Mouse (Mus musculus): ENCODE data around the gene Zfhx3. TPM values are rescaled to one million over a fixed set of nuclear protein-coding genes. Genes with fewer than 3 reads are reported as not detected.

The Zfhx3 gene
- polyA plus RNA-seq, 1 experiment from 2014 or later: 68.4 TPM

- Histone ChIP-seq H3K4me3 (replicated peaks; ENCODE audit: low read depth, low read length) (no peak overlapping the region; the same call in 1 of the 2 replicates), H3K4me2 (ENCODE audit: low read length) (peak overlapping the region; percentile 53), H3K36me3 (ENCODE audit: control insufficient read depth, insufficient read depth, low read length) (no peaks in the 10 kb centered on the region), H3K9me3 (ENCODE audit: control insufficient read depth, low read length) (no peaks in the 10 kb centered on the region), H3K27ac (replicated peaks; ENCODE audit: low read depth, low read length) (peak overlapping the region; percentile 77), H3K9ac (replicated peaks; ENCODE audit: low read length) (peak overlapping the region; percentile 26; the same call in 1 of the 2 replicates), H3K27me3 (ENCODE audit: control insufficient read depth, insufficient read depth, low read length) (peaks cover 11% of the 10 kb centered on the region; the same call in 1 of the 2 replicates), H3K4me1 (ENCODE audit: control insufficient read depth, insufficient read depth, low read length) (peaks cover 29% of the 10 kb centered on the region)
- DNase-seq (peak; percentile 75), ATAC-seq (ENCODE audit: low FRiP score, low TSS enrichment) (no peak)
- WGBS: 26% methylated on average over 14 of the region's 14 CpGs
These were observed 748.4 kb downstream of the Zfhx3 start for GRCm38 (mm10) chr8:108690576-108691455.

DNA sequence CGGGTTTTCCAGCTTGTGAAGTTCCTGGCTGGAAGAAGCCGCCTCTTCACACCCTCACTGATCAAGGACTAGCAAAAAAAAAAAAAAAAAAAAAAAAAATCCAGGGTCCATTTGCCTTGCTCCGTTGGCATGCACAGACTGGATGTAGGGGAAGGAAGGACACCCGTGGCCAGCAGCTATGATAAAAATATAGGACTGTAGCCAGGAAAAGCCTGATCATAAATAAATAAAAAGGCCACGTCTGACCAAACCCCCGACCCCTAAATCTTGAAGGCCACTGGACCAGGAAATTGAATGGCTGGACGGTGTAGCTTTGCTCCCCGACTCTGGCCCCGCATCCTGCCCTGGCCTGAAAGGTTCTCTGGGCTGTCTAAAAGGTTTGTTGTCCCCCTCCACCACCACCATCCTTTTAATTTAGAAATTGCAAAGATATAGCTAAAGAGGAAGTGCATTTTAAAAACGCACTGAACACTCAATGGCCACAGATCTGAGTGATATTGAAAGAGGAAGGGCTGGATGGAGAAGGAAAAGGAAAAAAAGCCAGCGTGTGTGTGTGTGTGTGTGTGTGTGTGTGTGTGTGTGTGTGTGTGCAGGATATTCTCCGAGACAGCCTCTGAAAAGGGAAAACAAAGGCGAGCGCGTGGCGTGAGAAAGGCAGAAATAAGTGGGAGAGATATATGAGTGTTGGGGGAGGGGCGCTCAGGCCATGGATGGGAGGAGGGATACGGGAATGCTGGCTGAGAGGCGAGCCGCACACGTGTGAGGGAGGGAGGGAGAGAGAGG is 749.2 kb downstream of the Zfhx3 start:
- peak; percentile 55; the same call in 1 of the 2 replicates for ATAC-seq (ENCODE audit: low FRiP score, low TSS enrichment)
- peak; percentile 88 for DNase-seq
- H3K36me3 ChIP-seq (ENCODE audit: control insufficient read depth, insufficient read depth, low read length): no peaks in the 10 kb centered on the region
- peak overlapping the region; percentile 53 for H3K4me2 ChIP-seq (ENCODE audit: low read length)
- H3K9me3 ChIP-seq (ENCODE audit: control insufficient read depth, low read length): no peaks in the 10 kb centered on the region
- H3K4me1 ChIP-seq (ENCODE audit: control insufficient read depth, insufficient read depth, low read length): peaks cover 38% of the 10 kb centered on the region
- peaks cover 19% of the 10 kb centered on the region for H3K27me3 ChIP-seq (ENCODE audit: control insufficient read depth, insufficient read depth, low read length)
- H3K9ac ChIP-seq (replicated peaks; ENCODE audit: low read length): peak overlapping the region; percentile 26; the same call in 1 of the 2 replicates
- H3K27ac ChIP-seq (replicated peaks; ENCODE audit: low read depth, low read length): peak overlapping the region; percentile 77
- WGBS: 3% methylated on average over 20 of the region's 21 CpGs
- peak overlapping the region; percentile 3 for H3K4me3 ChIP-seq (replicated peaks; ENCODE audit: low read depth, low read length)

GRCm38 (mm10) chr8:108692239-108692627 is 749.8 kb downstream of the Zfhx3 start:
- Histone ChIP-seq H3K27ac (replicated peaks; ENCODE audit: low read depth, low read length) (peak overlapping the region; percentile 77), H3K4me1 (ENCODE audit: control insufficient read depth, insufficient read depth, low read length) (peaks cover 43% of the 10 kb centered on the region), H3K9ac (replicated peaks; ENCODE audit: low read length) (peak overlapping the region; percentile 10; the same call in 1 of the 2 replicates), H3K4me3 (replicated peaks; ENCODE audit: low read depth, low read length) (peak overlapping the region; percentile 3), H3K4me2 (ENCODE audit: low read length) (peak overlapping the region; percentile 53), H3K36me3 (ENCODE audit: control insufficient read depth, insufficient read depth, low read length) (no peaks in the 10 kb centered on the region), H3K9me3 (ENCODE audit: control insufficient read depth, low read length) (no peaks in the 10 kb centered on the region), H3K27me3 (ENCODE audit: control insufficient read depth, insufficient read depth, low read length) (peaks cover 20% of the 10 kb centered on the region)
- ATAC-seq (ENCODE audit: low FRiP score, low TSS enrichment): 0 out of 2 replicates have a peak, but pooled peaks have one; percentile 44
- 2% methylated on average over 5 of the region's 5 CpGs for WGBS
- DNase-seq: peak; percentile 82

DNA sequence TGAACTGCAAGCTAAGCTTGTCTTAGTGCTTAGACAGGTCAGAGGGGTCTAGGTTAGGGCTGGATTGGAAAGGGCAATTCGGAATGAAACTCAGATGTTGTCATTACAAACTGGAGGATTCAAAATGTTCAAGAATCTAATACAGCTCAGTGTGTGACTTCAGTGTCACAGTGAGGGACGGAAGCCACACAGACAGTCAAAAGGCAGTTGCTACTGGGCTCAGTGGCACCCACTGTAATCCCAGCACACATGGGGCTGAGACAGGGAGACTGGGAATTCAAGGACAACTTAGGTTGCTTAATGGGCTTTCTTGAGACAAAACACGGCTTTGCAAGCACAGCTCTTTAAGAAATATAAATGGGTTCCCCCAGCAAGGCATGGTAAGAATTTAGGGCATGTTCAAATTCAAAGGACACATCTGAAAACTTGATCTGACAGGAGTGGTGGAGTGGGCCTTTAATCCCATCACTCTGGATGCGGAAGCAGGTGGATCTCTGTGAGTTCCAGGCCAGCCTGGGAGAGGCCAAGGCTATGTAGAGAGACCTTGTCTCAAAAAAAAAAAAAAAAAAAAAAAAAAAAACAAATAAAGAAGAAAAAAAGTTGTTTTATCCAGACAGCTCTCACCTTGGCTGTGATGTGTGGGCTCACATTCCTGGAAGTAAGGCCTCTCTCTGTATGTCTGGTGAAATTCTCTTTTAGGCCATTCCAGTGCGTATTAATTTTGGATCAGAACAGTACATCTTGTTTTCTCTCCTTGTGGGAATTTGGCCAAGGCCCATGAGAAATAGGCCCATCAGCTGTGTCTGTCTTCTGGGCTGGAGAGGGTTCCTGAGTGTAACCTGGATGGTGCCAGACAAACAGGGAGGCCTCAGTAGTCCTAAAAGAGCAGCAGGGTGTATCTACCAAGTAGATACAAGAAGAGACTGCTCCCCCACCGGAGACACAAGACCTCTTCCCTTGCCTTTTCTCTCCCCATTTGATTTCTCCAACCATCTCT is 750.5 kb downstream of the Zfhx3 start:
- WGBS: 51% methylated on average over 6 of the region's 6 CpGs
- DNase-seq (no peak), ATAC-seq (ENCODE audit: low FRiP score, low TSS enrichment) (0 out of 2 replicates have a peak, but pooled peaks have one; percentile 17)
- H3K9me3 ChIP-seq (ENCODE audit: control insufficient read depth, low read length): no peaks in the 10 kb centered on the region
- H3K27me3 ChIP-seq (ENCODE audit: control insufficient read depth, insufficient read depth, low read length): peaks cover 20% of the 10 kb centered on the region
- peaks cover 51% of the 10 kb centered on the region for H3K4me1 ChIP-seq (ENCODE audit: control insufficient read depth, insufficient read depth, low read length)
- H3K36me3 ChIP-seq (ENCODE audit: control insufficient read depth, insufficient read depth, low read length): no peaks in the 10 kb centered on the region
- H3K4me3 ChIP-seq (replicated peaks; ENCODE audit: low read depth, low read length): no peak overlapping the region
- peak overlapping the region; percentile 10; the same call in 1 of the 2 replicates for H3K9ac ChIP-seq (replicated peaks; ENCODE audit: low read length)
- H3K27ac ChIP-seq (replicated peaks; ENCODE audit: low read depth, low read length): peak overlapping the region; percentile 77
- H3K4me2 ChIP-seq (ENCODE audit: low read length): peak overlapping the region; percentile 53

DNA sequence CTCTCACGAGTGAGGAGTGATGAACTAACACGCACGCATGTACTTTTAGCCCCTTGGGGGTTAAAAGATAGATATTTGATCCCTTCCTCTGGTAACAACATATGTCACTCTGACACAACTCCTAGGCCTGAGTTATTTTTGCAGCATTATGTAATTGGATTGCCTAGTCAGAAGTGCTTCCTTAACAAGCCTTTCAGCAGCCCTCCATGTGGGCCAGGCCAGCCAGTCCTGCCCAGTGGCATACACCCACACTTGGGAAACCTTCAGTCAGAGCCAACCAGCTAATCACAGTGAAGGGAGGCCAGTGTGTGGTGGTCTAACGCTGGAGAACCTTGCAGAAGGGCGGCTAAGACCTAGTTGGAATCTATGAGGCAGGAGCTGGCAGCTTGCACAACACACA is 751.4 kb downstream of the Zfhx3 start:
- no peak overlapping the region for H3K4me3 ChIP-seq (replicated peaks; ENCODE audit: low read depth, low read length)
- H3K4me2 ChIP-seq (ENCODE audit: low read length): no peak overlapping the region
- H3K27ac ChIP-seq (replicated peaks; ENCODE audit: low read depth, low read length): no peak overlapping the region
- DNase-seq (no peak), ATAC-seq (ENCODE audit: low FRiP score, low TSS enrichment) (no peak)
- 67% methylated on average over 5 of the region's 5 CpGs for WGBS
- H3K27me3 ChIP-seq (ENCODE audit: control insufficient read depth, insufficient read depth, low read length): peaks cover 20% of the 10 kb centered on the region
- no peaks in the 10 kb centered on the region for H3K9me3 ChIP-seq (ENCODE audit: control insufficient read depth, low read length)
- no peaks in the 10 kb centered on the region for H3K36me3 ChIP-seq (ENCODE audit: control insufficient read depth, insufficient read depth, low read length)
- H3K9ac ChIP-seq (replicated peaks; ENCODE audit: low read length): no peak overlapping the region
- H3K4me1 ChIP-seq (ENCODE audit: control insufficient read depth, insufficient read depth, low read length): peaks cover 56% of the 10 kb centered on the region

GRCm38 (mm10) chr8:108694516-108694915 is 752.1 kb downstream of the Zfhx3 start:
- ATAC-seq (ENCODE audit: low FRiP score, low TSS enrichment) (no peak), DNase-seq (peak; percentile 12)
- H3K4me2 ChIP-seq (ENCODE audit: low read length): no peak overlapping the region
- peaks cover 63% of the 10 kb centered on the region for H3K4me1 ChIP-seq (ENCODE audit: control insufficient read depth, insufficient read depth, low read length)
- WGBS: 37% methylated on average over 6 of the region's 6 CpGs
- H3K27ac ChIP-seq (replicated peaks; ENCODE audit: low read depth, low read length): no peak overlapping the region
- no peaks in the 10 kb centered on the region for H3K36me3 ChIP-seq (ENCODE audit: control insufficient read depth, insufficient read depth, low read length)
- H3K9me3 ChIP-seq (ENCODE audit: control insufficient read depth, low read length): no peaks in the 10 kb centered on the region
- H3K27me3 ChIP-seq (ENCODE audit: control insufficient read depth, insufficient read depth, low read length): peaks cover 20% of the 10 kb centered on the region
- H3K9ac ChIP-seq (replicated peaks; ENCODE audit: low read length): no peak overlapping the region
- H3K4me3 ChIP-seq (replicated peaks; ENCODE audit: low read depth, low read length): no peak overlapping the region

- Histone ChIP-seq H3K4me1 (ENCODE audit: control insufficient read depth, insufficient read depth, low read length) (peaks cover 68% of the 10 kb centered on the region), H3K36me3 (ENCODE audit: control insufficient read depth, insufficient read depth, low read length) (no peaks in the 10 kb centered on the region), H3K4me3 (replicated peaks; ENCODE audit: low read depth, low read length) (peak overlapping the region; percentile 23), H3K27ac (replicated peaks; ENCODE audit: low read depth, low read length) (peak overlapping the region; percentile 89), H3K9me3 (ENCODE audit: control insufficient read depth, low read length) (no peaks in the 10 kb centered on the region), H3K4me2 (ENCODE audit: low read length) (peak overlapping the region; percentile 55), H3K27me3 (ENCODE audit: control insufficient read depth, insufficient read depth, low read length) (peaks cover 20% of the 10 kb centered on the region), H3K9ac (replicated peaks; ENCODE audit: low read length) (peak overlapping the region; percentile 52)
- no peak for ATAC-seq (ENCODE audit: low FRiP score, low TSS enrichment)
- 4% methylated on average over 32 of the region's 32 CpGs for WGBS
- peak; percentile 55 for DNase-seq
These were observed 752.9 kb downstream of the Zfhx3 start for GRCm38 (mm10) chr8:108695242-108695880.
